Mouse (Mus musculus) ES-E14 (cell line): ENCODE data around the gene Gsg1l. TPM values are rescaled to one million over a fixed set of nuclear protein-coding genes. Genes with fewer than 3 reads are reported as not detected.

Source experiments
- DNase-seq: peaks from one replicate; pipeline ENCODE4 v3.0.0-alpha.2; 2013; ENCODE audit warnings: low read depth, low spot score
- H3K27ac ChIP-seq: 2 replicates; pipeline ENCODE4 v1.5.1; 2012; ENCODE audit warnings: low read depth, mild to moderate bottlenecking, low read length, moderate library complexity, mixed read lengths; ENCODE audit not compliant: poor library complexity, insufficient read depth, severe bottlenecking
- H3K36me3 ChIP-seq: 2 replicates; pipeline ENCODE4 v1.6.1; 2012; ENCODE audit warnings: mild to moderate bottlenecking, low read length, moderate library complexity, mixed read lengths; ENCODE audit not compliant: control insufficient read depth, poor library complexity, insufficient read depth, severe bottlenecking
- H3K4me1 ChIP-seq, 2 experiments: fragments of 150-350 bp in 1 of 2; sonication (generic) in 1 of 2; 2 replicates each; pipeline ENCODE4 v1.6.1; 2012; ENCODE audit warnings: low read length in 2 of 2, mild to moderate bottlenecking in 1 of 2, mixed read lengths in 1 of 2; ENCODE audit not compliant: control insufficient read depth in 2 of 2, insufficient read depth in 2 of 2, poor library complexity in 1 of 2
- H3K4me3 ChIP-seq, 2 experiments: fragments of 150-350 bp in 1 of 2; sonication (generic) in 1 of 2; 2 replicates each; pipeline ENCODE4 v1.5.1; 2012; ENCODE audit warnings: low read length in 2 of 2, low read depth in 1 of 2, mild to moderate bottlenecking in 1 of 2, mixed read lengths in 1 of 2; ENCODE audit not compliant: insufficient read depth in 1 of 2, poor library complexity in 1 of 2, severe bottlenecking in 1 of 2
- H3K9ac ChIP-seq: 2 replicates; pipeline ENCODE4 v1.6.1; 2012; ENCODE audit warnings: low read depth, mild to moderate bottlenecking, low read length, mixed read lengths; ENCODE audit not compliant: poor library complexity, insufficient read depth, severe bottlenecking
- H3K9me3 ChIP-seq: fragments of 150-350 bp; sonication (generic); 2 replicates; pipeline ENCODE4 v1.6.1; 2012; ENCODE audit warnings: low read depth, mild to moderate bottlenecking, low read length; ENCODE audit not compliant: control insufficient read depth, insufficient read depth
- CHD2 ChIP-seq: IDR thresholded peaks from 2 replicates; pipeline ENCODE4 v1.6.1; 2014; ENCODE audit warnings: mild to moderate bottlenecking, low read depth, low read length, inconsistent platforms
- HCFC1 ChIP-seq: IDR thresholded peaks from 2 replicates; pipeline ENCODE4 v1.6.1; 2012; ENCODE audit warnings: low read length, inconsistent platforms, borderline replicate concordance; ENCODE audit not compliant: insufficient read depth
- MAFK ChIP-seq: IDR thresholded peaks from 2 replicates; pipeline ENCODE4 v1.6.1; 2014; ENCODE audit warnings: mild to moderate bottlenecking, low read depth, low read length, inconsistent platforms; ENCODE audit not compliant: insufficient read depth
- ZC3H11A ChIP-seq: IDR thresholded peaks from 2 replicates; pipeline ENCODE4 v1.6.1; 2012; ENCODE audit warnings: low read depth, mild to moderate bottlenecking, inconsistent platforms, low read length, borderline replicate concordance
- ZNF384 ChIP-seq: IDR thresholded peaks from 2 replicates; pipeline ENCODE4 v1.6.1; 2012; ENCODE audit warnings: low read depth, low read length, inconsistent platforms
- in situ Hi-C, 2 experiments: fragments of 600-800 bp; cut with MboI; formaldehyde crosslinking; loops; one replicate each; pipeline ENCODE4 v1.15.1; 2025; ENCODE audit warnings: low sequenced_read_pairs in 2 of 2, inconsistent platforms in 1 of 2; ENCODE audit not compliant: unreplicated experiment in 2 of 2
- total RNA-seq: library from RNA; depleted of rRNA; stranded (reverse); fragments of 300-350 nt; gene quantifications from 2 replicates; pipeline ENCODE4 v1.2.3, GENCODE M21; 2012

The Gsg1l gene
- total RNA-seq, 1 experiment = not detected

DNA sequence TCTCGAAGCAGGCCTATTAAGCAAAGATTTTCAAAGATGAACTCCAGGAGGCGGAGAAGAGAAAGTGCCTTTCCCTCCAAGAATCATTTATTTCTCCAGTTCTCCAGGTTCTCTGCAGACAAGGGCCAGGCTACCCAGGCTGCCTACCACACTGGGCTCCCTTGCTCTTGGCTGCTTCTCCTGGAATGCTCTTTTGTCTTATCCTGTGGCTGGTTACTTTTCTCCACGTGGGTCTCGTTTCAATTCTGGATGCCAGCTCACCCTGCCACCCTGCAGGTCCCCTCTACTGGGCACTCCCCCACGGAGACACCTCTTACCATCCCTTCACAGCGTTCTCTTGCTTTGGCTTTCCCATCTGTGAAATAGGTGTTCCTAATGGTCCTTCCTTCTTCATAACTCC is 109.4 kb downstream of the Gsg1l start:
- H3K4me3 ChIP-seq = no peak overlapping the region
- TF ChIP-seq MAFK (no peak), ZC3H11A (no peak), ZNF384 (no peak), CHD2 (no peak)
- in situ Hi-C loops = no loop called here
- no peak for DNase-seq
- H3K4me1 ChIP-seq = no peaks in the 10 kb centered on the region
- no peaks in the 10 kb centered on the region for H3K9me3 ChIP-seq
- no peak overlapping the region for H3K27ac ChIP-seq
- no peaks in the 10 kb centered on the region for H3K36me3 ChIP-seq
- no peak overlapping the region for H3K9ac ChIP-seq

DNA sequence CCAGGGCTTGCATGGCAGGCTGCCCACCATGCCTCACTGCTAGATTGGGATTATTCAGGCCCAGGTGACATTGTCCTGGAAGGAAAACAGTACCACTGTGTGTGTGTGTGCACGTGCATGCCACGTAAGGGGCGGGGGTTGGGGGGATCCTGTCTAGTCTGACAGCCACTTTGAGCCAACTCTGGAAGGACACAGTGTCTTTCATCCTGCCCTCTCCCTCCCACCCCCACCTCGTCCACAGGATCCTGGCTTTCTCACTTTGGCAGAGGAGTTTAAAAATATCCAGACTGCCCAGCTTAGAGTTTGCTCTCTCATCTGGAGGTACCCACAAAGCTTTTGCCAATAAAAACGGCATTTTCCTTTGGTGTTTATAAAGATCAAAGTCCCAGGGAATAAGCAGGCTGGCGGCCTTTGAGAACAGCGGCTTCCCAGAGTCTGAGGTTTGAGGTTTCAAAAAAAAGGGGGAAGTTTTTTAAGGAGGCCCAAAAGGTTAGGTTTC is 110.0 kb downstream of the Gsg1l start:
- no peaks in the 10 kb centered on the region for H3K36me3 ChIP-seq
- no peak overlapping the region for H3K4me3 ChIP-seq
- no peak for DNase-seq
- H3K9me3 ChIP-seq = no peaks in the 10 kb centered on the region
- TF ChIP-seq ZC3H11A (no peak), ZNF384 (no peak), MAFK (no peak), CHD2 (no peak), HCFC1 (no peak)
- H3K4me1 ChIP-seq = no peaks in the 10 kb centered on the region
- in situ Hi-C loops = no loop called here
- no peak overlapping the region for H3K9ac ChIP-seq
- no peak overlapping the region for H3K27ac ChIP-seq

DNA sequence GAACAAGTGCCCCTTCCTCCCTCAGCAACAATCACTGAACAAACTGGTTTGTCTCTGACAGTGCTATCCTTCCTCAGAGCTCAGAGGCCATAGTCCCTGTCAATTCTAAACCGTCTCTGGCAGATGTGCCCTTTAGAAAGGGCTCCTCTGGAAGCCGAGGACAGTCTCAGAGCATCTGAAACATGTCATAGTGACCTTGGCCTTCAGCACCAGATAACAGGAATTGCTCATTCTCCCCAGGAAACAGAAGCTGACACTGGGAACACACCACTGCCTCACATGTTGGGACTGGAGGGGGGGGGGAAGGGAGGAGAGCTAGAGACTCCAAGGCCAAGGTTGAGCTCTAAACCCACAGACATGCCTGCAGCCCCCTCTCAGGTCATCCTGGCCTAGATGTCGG is 113.1 kb downstream of the Gsg1l start:
- DNase-seq = no peak
- Histone ChIP-seq H3K4me3 (no peak overlapping the region), H3K9ac (no peak overlapping the region), H3K4me1 (no peaks in the 10 kb centered on the region), H3K36me3 (no peaks in the 10 kb centered on the region), H3K27ac (no peak overlapping the region), H3K9me3 (no peaks in the 10 kb centered on the region)
- in situ Hi-C loops = no loop called here
- TF ChIP-seq HCFC1 (no peak), ZNF384 (no peak), ZC3H11A (no peak), MAFK (no peak), CHD2 (no peak)

DNA sequence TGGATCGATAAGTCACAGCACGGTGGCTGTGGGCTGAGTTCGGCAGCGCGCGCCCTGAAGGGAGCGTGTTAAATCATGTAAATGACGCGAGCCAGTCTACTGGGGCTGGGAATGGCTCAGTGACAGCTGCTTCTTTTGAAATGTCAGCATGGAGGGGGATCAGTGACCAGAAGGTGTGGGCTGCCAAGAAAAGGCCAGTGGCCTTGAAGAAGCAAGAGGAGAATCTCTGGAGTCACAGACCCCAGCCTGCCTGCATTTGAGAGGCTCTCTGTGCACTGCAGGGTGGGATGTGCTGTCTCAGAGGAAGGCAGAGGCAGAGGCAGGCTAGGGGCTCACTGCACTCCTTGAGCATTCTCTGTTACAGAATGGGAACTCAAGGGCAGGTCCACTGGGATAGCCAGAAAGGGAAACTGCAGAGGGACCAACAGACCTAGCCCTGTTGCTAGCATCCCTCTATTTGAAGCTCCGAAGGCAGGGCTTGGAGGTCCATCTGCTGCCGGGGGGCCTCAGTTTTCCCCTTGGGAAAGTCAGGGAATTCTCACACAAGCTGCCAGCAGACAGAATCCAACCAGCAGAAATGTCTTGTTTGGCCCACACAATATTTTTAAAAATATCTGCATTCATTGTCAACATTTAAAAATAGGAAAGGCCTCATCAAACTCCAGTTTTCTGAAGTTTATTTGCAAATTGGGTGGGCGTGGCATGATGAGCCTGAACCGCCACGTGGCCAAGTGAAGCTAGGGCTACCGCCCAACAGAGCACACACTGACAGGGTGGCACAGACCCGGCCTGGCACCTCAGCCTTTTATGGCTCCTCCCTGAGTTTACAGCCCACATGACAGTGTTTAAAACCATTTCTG is 115.6 kb downstream of the Gsg1l start:
- in situ Hi-C loops = no loop called here
- no peaks in the 10 kb centered on the region for H3K36me3 ChIP-seq
- TF ChIP-seq ZNF384 = no peak
- no peak for TF ChIP-seq ZC3H11A
- TF ChIP-seq CHD2 = no peak
- no peak for TF ChIP-seq HCFC1
- no peak for TF ChIP-seq MAFK
- DNase-seq = no peak
- no peak overlapping the region for H3K27ac ChIP-seq
- no peak overlapping the region for H3K4me3 ChIP-seq
- no peaks in the 10 kb centered on the region for H3K4me1 ChIP-seq
- H3K9ac ChIP-seq = no peak overlapping the region
- no peaks in the 10 kb centered on the region for H3K9me3 ChIP-seq

DNA sequence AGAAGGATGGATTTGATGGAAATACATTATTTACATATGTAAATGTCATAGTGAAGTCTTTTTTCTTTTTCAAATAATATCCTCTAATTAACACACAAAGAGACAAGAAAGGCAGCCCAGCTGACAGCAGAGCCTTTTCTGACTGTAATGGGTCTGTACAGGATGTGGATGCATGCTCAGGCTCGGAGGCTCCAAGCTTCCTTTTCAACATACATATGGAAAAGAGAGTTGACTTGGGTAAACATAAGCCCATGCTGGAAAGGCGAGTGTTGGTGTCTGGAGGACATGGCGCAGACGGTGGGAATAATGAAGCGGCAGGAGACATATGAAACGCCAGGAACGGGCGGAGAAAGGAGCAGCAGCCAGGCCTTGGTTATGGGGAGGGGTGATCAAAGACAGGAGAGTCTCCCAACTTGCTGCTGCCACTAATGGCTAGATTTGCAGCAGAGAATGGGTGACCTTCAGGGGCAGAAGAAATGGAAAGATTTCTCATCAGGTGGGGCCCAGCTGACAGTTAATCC is 118.1 kb downstream of the Gsg1l start:
- H3K4me3 ChIP-seq = no peak overlapping the region
- no peaks in the 10 kb centered on the region for H3K36me3 ChIP-seq
- H3K9me3 ChIP-seq = no peaks in the 10 kb centered on the region
- in situ Hi-C loops = no loop called here
- DNase-seq = no peak
- H3K4me1 ChIP-seq = no peaks in the 10 kb centered on the region
- TF ChIP-seq ZC3H11A = no peak
- TF ChIP-seq MAFK = no peak
- no peak for TF ChIP-seq HCFC1
- no peak for TF ChIP-seq ZNF384
- no peak for TF ChIP-seq CHD2
- no peak overlapping the region for H3K9ac ChIP-seq
- no peak overlapping the region for H3K27ac ChIP-seq
